Mouse (Mus musculus): ENCODE data around the gene Naa10. TPM values are rescaled to one million over a fixed set of nuclear protein-coding genes. Genes with fewer than 3 reads are reported as not detected.
A peak's percentile ranks its signal among the peaks of the same experiment; 100 is the strongest.

Naa10 gene
- 148 and 159 TPM in 2 replicates for polyA plus RNA-seq (2016; fragmentation: Nextera tagmentation; extraction: Ambion mirVana)

DNA sequence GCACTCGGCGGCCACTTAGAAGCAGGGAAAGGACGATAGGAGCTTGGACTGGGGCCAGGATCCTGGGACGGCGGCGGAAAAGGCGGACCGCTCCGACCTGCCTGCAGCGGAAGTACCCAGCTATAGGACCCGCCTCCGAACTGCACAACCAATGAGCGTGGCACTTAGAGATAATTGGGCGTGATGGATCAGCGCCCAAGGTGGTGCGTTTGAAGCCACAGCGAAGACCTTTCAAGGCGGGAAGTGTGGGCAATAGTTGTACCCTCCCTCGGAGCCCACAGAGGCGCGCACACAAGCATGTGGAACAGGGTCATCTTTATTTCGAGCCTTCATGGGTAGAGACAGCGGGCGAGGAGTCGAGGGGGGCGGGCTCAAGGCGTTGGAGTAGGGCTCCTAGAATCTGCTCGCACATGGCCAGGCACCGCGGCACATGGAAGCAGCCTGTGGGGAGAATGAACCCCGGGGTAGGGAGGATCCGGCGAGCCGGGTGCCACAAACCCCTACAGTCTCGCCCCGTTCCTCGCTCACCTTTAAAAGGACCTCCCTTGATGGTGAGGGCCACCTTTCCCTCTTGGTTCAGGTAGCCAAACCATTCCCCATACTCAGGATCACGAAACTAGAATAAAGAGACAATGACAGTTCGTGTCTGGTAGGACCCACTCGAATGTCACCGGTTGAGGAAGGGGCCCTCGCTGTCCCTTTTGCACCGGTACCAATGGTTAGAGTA lies at the start of gene Naa10, which contains the start of gene Arhgap4:
Gene Naa10 (minus strand): TSS at position 122 of the 727 bp plus-strand sequence.
Gene Arhgap4 (minus strand): TSS at position 48 of the 727 bp plus-strand sequence.
- Histone ChIP-seq H3K4me1 (replicated peaks) (peaks cover 6% of the 10 kb centered on the region; the same call in 1 of the 2 replicates), H3K9me3 (no peaks in the 10 kb centered on the region), H3K27me3 (ENCODE audit: insufficient read depth, poor library complexity, severe bottlenecking) (no peaks in the 10 kb centered on the region), H3K4me3 (peak within 1 kb of the TSS; percentile 62), H3K36me3 (peaks cover 31% of the 10 kb centered on the region), H3K27ac (peak within 1 kb of the TSS; percentile 89)
- WGBS = 21% methylated on average over 43 of the region's 43 CpGs
- peak; percentile 85 for DNase-seq (ENCODE audit: low spot score)

DNA sequence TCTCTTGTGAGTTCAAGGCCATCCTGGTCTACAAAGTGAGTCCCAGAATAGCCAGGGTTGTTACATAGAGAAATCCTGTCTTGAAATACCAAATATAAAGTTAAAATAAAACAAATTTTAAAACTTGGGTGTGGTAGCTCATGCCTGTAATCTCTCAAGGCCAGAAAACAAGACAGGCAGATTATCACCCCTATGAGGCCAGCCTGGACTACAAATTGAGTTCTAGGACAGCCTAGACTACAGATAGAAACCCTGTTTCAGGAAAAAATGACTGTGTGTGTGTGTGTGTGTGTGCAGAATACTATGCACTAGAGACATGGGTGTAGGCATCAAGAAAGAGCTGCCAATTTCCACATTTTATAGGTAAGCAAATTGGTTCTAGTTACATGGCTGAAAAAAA lies 49.0 kb upstream of the Naa10 start:
- Histone ChIP-seq H3K4me3 (no peak overlapping the region), H3K4me1 (replicated peaks) (0 out of 2 replicates have a peak, but pooled peaks cover 5% of the 10 kb centered on the region), H3K27ac (no peak overlapping the region), H3K36me3 (no peaks in the 10 kb centered on the region), H3K9me3 (no peaks in the 10 kb centered on the region), H3K27me3 (ENCODE audit: insufficient read depth, poor library complexity, severe bottlenecking) (no peaks in the 10 kb centered on the region; the same call in 1 of the 2 replicates)
- no peak for DNase-seq (ENCODE audit: low spot score)

DNA sequence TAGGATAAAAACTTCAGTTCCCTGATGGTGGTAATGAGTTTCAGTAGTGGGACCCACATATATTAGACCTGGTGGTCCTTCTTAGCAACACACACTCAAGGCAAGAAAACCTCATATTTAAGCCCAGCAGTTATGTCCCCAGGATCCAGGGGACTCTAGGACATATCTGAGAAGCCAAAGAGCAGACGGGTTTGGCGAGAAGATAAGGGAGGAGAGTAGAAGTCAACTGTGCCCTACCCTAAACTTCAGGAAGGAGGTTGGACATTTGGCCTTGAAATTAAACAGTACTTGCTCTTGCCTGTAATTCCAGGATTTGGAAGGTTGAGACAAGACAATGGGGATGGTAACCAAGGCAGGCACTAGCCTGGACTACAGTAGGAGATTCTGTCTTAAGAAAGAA lies 48.0 kb upstream of the Naa10 start:
- H3K36me3 ChIP-seq = peaks cover under 1% of the 10 kb centered on the region; the same call in 1 of the 2 replicates
- no peaks in the 10 kb centered on the region; the same call in 1 of the 2 replicates for H3K27me3 ChIP-seq (ENCODE audit: insufficient read depth, poor library complexity, severe bottlenecking)
- no peaks in the 10 kb centered on the region for H3K9me3 ChIP-seq
- DNase-seq (ENCODE audit: low spot score) = no peak
- 87% methylated on average over 2 of the region's 2 CpGs for WGBS
- H3K4me1 ChIP-seq (replicated peaks) = peaks cover 7% of the 10 kb centered on the region
- no peak overlapping the region for H3K27ac ChIP-seq
- H3K4me3 ChIP-seq = no peak overlapping the region

DNA sequence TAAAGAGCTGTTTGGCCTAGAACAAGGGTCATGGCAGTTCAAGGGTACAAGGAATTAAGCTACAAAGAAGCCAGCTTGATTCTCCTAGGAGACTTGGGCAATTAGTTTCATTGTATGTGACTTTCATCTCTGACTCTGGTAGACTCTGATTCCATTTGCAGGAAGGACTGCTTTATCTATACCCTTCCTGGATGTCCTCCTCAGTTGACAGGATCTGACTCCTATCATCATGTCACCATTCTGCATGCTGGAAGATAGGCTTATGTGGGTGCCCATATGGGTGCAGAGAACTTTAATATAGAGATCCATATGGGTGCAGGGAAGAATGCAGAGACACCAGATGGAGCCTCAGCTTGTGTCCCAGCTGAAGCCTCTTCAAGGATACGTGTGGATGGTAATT lies 47.4 kb upstream of the Naa10 start:
- H3K36me3 ChIP-seq = peaks cover 6% of the 10 kb centered on the region
- no peak overlapping the region for H3K4me3 ChIP-seq
- H3K27ac ChIP-seq = no peak overlapping the region
- peaks cover 12% of the 10 kb centered on the region for H3K4me1 ChIP-seq (replicated peaks)
- DNase-seq (ENCODE audit: low spot score) = no peak
- 76% methylated on average over 1 of the region's 1 CpGs for WGBS
- no peaks in the 10 kb centered on the region; the same call in 1 of the 2 replicates for H3K27me3 ChIP-seq (ENCODE audit: insufficient read depth, poor library complexity, severe bottlenecking)
- no peaks in the 10 kb centered on the region for H3K9me3 ChIP-seq

DNA sequence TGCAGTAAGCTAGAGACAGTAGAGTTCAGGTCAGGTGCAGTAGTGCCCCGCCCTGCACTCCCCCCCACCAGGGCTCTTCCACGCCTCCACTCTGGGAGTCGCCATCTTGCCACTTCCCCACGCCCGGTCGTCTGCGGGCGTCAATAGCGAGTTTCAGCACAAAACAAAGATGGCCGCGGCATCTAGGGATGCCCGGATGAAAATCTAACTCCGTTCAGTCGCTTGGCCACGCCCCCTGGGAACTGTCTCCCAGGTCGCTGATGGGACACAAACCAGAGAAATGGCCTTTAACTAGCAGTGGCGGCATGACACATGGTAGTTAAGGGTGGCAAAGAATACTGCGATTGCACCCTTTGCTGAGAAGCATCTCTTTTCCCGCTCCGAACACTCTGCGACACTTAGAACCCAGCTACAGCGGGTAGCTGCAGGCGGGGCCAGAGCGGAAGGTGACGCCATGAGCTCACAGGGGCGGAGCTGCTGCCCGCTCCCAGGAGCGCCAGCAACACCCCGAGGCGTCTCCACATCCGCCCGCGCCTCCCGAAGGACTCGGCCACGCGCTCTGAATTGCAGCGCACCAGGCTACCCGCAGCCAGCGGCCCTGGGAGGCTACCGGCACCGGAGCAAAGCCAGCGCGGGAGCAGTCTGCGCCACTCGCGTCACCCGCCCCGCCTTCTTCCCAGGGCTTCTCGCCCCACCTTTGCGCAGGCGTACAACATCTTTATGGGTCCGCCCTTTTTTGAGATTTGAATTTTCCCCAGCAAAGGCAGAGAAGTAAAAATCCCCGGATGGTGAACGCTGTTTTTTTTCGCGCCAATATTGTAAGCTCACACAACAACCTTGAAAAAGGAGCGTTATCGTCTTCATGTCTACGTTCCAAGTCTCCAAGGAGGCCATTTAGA lies 45.7 kb upstream of the Naa10 start:
- Histone ChIP-seq H3K4me3 (peak overlapping the region; percentile 74), H3K27me3 (ENCODE audit: insufficient read depth, poor library complexity, severe bottlenecking) (no peaks in the 10 kb centered on the region; the same call in 1 of the 2 replicates), H3K4me1 (replicated peaks) (peaks cover 28% of the 10 kb centered on the region), H3K36me3 (peaks cover 22% of the 10 kb centered on the region), H3K9me3 (no peaks in the 10 kb centered on the region), H3K27ac (peak overlapping the region; percentile 98)
- DNase-seq (ENCODE audit: low spot score) = peak; percentile 88
- WGBS = 13% methylated on average over 60 of the region's 60 CpGs

DNA sequence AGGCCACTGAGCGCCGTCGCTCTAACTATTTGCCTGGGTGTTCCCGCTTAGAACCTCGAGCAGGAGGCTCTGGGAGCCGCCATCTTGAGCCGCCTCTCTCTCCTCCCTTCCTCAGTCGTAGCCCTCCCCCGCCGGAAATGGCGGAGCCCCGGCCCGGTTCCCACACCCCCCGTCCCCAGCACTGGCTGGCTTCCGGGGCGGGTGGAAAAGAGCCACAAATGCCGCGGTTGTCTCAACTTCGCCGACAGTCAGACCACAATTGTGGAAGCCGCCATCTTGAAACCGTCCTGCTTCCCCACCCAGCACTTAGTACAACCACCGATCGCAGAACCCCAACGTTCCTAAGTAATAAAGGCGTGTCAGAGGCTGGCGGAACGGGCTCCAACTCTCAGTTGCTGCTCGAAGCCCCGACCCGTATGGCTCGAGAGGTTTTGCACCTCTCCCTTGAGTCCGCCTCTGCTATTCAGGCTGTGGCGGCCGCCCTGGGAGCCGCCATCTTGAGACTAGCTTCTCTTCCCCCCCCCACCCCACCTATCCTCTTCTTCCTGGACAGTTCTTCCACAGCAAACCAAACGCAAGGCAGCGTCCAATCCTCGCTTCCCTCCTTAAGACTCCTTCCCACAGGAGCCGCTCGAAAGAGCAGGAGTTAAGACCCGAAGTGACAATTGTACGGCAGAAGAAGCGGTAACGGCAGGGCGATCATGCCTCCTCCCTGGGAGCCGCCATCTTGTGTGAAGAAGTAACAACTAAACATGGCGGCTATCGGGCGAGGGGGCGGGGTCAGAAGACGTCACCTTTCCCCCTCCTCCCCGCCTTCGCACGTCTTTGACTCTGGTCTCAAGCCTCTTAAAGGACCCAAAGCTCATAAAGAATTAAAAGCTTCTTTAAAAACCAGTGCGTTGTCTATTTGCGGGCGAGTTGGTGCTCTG lies 44.8 kb upstream of the Naa10 start, which contains the start of gene Hcfc1:
Gene Hcfc1 (minus strand): TSS at position 110 of the 929 bp plus-strand sequence.
- 15% methylated on average over 58 of the region's 58 CpGs for WGBS

DNA sequence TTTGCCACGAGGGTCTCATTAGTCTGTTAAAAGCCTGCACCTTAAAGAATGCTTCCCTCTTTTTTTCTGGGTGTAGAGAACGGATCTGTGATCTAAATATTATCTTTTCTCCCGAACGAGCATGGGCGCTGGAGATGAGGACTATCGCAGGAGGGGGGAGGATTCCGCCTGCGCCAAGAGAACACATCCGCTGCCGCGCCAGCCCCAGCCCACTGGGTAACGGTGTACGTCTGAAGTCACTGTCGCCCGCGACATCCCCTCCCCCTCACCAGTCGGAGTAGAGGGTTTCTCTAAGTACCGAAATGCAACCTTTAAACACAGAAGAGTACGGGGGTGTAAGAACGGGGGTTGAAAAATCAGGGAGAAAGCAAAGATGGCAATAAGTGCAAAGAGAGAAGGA lies 43.6 kb upstream of the Naa10 start:
- WGBS = 15% methylated on average over 20 of the region's 20 CpGs
- no peaks in the 10 kb centered on the region for H3K9me3 ChIP-seq
- H3K27me3 ChIP-seq (ENCODE audit: insufficient read depth, poor library complexity, severe bottlenecking) = no peaks in the 10 kb centered on the region; the same call in 1 of the 2 replicates
- DNase-seq (ENCODE audit: low spot score) = no peak
- peak overlapping the region; percentile 98 for H3K27ac ChIP-seq
- peaks cover 28% of the 10 kb centered on the region for H3K4me1 ChIP-seq (replicated peaks)
- H3K36me3 ChIP-seq = peaks cover 43% of the 10 kb centered on the region
- H3K4me3 ChIP-seq = peak overlapping the region; percentile 74

More for the DNA sequence above, 44.8 kb upstream of the Naa10 start, which contains the start of gene Hcfc1:
- Histone ChIP-seq H3K9me3 (no peaks in the 10 kb centered on the region), H3K4me1 (replicated peaks) (peaks cover 28% of the 10 kb centered on the region), H3K27ac (peak within 1 kb of the TSS; percentile 98), H3K4me3 (peak within 1 kb of the TSS; percentile 74), H3K27me3 (ENCODE audit: insufficient read depth, poor library complexity, severe bottlenecking) (no peaks in the 10 kb centered on the region; the same call in 1 of the 2 replicates), H3K36me3 (peaks cover 31% of the 10 kb centered on the region)
- peak; percentile 85 for DNase-seq (ENCODE audit: low spot score)

DNA sequence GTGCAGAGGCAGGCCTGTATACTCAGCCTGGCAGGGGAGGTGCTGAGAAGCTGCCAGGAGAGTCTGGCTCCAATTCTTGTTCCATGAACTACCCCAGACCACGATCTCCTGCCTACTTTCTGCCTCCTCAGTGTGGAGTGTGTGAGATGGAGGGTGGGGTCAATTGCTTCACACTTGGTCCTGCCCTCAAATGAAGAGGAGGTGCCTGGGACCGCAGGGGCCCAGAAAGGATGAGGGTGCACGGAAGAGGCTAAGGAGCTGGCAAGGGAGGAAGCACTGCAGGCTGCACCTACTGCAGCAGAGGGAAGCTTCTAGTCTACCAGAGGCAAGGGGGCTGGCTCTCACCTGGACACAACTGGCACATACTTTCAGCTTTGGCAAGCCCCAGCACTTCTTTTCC lies 42.6 kb upstream of the Naa10 start:
- Histone ChIP-seq H3K9me3 (no peaks in the 10 kb centered on the region), H3K27me3 (ENCODE audit: insufficient read depth, poor library complexity, severe bottlenecking) (no peaks in the 10 kb centered on the region; the same call in 1 of the 2 replicates), H3K36me3 (peaks cover 53% of the 10 kb centered on the region), H3K4me1 (replicated peaks) (peaks cover 28% of the 10 kb centered on the region), H3K4me3 (peak overlapping the region; percentile 74), H3K27ac (peak overlapping the region; percentile 98)
- no peak for DNase-seq (ENCODE audit: low spot score)
- WGBS = 49% methylated on average over 3 of the region's 3 CpGs

DNA sequence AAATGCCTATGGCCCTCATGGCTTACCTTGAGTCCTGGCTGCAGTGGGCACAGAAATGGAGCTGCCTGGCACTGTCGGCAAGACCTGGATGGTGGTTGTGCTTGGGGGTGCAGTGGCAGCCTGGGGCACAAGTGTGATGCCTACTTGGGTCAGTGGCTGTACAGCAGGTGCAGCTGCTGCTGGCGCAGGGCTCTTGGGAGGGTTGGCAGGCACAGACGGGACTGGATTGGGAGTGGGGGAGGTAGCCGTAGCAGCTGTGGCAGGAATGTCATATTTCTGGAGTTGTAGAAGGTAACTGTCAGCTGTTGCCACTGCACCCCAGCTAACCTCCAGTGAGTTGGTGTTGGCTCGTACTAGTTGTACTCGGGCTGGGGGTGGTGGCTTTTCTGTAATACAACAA lies 33.2 kb upstream of the Naa10 start:
- DNase-seq (ENCODE audit: low spot score) = no peak
- H3K36me3 ChIP-seq = peaks cover 100% of the 10 kb centered on the region
- H3K27me3 ChIP-seq (ENCODE audit: insufficient read depth, poor library complexity, severe bottlenecking) = no peaks in the 10 kb centered on the region
- 90% methylated on average over 6 of the region's 6 CpGs for WGBS
- H3K27ac ChIP-seq = no peak overlapping the region
- H3K4me3 ChIP-seq = no peak overlapping the region
- no peaks in the 10 kb centered on the region for H3K9me3 ChIP-seq
- H3K4me1 ChIP-seq (replicated peaks) = no peaks in the 10 kb centered on the region

DNA sequence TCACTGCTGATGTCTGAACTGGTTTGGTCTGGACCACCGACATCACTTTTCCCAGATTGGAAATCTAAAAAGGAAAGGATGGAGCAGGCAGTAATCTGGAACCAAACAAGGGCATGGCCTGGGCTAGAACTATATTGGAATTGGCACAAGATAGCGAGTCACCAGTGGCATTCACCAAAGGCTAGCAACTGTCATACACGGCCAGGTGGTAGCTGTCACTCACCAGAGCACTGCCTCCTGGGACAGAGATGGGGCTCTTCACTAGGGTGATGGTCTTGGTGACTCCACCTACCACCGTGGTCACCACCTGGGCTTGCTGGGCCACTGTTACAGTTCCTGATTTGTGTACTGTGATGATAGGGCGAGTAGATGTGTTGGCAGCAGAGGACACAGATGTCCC lies 30.9 kb upstream of the Naa10 start:
- Histone ChIP-seq H3K4me3 (no peak overlapping the region), H3K27me3 (ENCODE audit: insufficient read depth, poor library complexity, severe bottlenecking) (no peaks in the 10 kb centered on the region), H3K27ac (no peak overlapping the region), H3K4me1 (replicated peaks) (no peaks in the 10 kb centered on the region), H3K36me3 (peaks cover 100% of the 10 kb centered on the region), H3K9me3 (no peaks in the 10 kb centered on the region)
- DNase-seq (ENCODE audit: low spot score) = no peak
- 92% methylated on average over 5 of the region's 5 CpGs for WGBS

DNA sequence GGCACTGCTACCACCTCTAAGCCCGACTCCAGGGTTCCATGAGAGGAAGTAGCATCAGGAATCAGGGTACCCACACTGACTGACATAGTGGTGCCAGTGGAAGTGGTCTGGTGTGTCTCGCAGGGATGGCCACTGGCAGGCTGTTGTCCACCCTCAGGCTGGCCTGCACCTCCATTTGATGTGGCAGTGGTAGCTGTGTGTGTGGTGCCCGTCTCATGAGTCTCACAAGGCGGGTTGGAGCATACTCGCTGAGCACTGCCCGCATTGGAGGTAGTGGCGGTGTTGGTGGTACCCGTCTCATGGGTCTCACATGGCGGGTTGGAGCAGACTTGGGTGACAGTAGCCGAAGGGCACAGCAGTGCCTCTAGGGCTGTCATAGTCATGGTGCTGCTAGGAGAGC lies 27.6 kb upstream of the Naa10 start:
- Histone ChIP-seq H3K27ac (no peak overlapping the region), H3K4me1 (replicated peaks) (no peaks in the 10 kb centered on the region), H3K36me3 (peaks cover 100% of the 10 kb centered on the region), H3K4me3 (no peak overlapping the region), H3K9me3 (no peaks in the 10 kb centered on the region), H3K27me3 (ENCODE audit: insufficient read depth, poor library complexity, severe bottlenecking) (no peaks in the 10 kb centered on the region)
- WGBS = 92% methylated on average over 10 of the region's 10 CpGs
- DNase-seq (ENCODE audit: low spot score) = no peak

DNA sequence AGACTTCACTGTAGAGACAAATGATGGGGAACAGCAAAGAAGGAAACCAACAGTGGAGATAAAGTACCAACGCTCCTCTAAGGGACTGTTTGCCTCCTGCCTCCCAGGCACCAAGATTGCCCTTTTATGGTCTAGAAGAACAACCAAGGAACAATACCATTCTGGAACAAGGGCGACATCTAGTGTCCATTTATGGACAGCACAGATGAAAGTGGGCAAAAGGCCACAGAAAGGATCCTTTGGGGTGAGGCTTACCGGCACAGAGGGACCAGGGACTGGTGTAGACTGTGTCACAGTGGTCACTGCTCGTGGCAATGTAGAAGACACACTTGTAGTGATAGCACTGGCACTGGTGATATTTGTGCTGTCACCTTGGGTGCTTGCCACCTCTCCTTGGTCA lies 26.9 kb upstream of the Naa10 start:
- Histone ChIP-seq H3K36me3 (peaks cover 100% of the 10 kb centered on the region), H3K27ac (no peak overlapping the region), H3K4me1 (replicated peaks) (no peaks in the 10 kb centered on the region), H3K27me3 (ENCODE audit: insufficient read depth, poor library complexity, severe bottlenecking) (no peaks in the 10 kb centered on the region), H3K4me3 (no peak overlapping the region), H3K9me3 (no peaks in the 10 kb centered on the region)
- peak; percentile 44 for DNase-seq (ENCODE audit: low spot score)
- WGBS = 38% methylated on average over 4 of the region's 4 CpGs

All from hindbrain, embryonic 10.5 days (tissue).